Mouse (Mus musculus): Measurements from ENCODE around the gene Olfr513.

The Olfr513 gene

DNA sequence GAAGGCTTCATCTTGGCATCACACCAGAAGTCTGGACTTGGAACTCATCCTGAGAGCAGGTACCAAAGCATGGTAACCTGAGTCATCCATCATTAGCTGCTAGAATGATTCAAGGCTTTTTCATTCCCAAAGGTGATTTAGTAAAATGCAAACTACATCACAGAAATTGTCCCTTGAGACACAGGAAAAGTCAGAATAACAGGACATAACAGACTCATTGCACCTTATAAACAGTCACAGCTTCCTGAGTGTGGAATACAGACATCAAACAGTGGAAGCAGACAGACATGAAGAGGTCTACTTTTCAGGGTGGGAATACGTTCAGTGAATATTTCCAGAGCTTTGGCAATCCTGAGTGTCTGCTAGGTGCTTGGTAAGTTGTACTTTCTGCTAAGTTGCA lies at the start of gene Olfr513:
Olfr513 (plus strand) TSS at position 301 of the 400 bp plus-strand sequence.
- no peak for DNase-seq (ENCODE audit: low read depth)

DNA sequence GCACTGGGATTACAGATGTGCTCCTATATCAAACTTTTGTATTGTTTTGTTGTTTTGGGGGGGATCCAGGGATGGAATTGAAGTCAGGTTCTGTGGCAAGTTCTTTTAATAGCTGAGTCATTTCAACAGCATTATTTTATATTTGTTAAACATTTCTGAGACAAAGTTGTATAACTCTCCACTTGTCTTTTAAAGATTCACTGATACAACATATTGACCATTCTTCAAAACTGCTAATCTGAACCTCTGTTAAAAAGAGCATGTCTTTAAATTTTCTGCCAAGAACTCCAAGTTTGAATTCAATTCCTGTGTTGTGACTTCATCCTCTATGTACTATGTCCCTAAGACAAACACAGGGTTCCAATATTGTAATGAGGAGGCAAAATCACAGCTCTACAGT lies 37.8 kb upstream of the Olfr513 start, which contains the start of gene Olfr512:
Olfr512 (plus strand) TSS at position 301 of the 400 bp plus-strand sequence.
- DNase-seq (ENCODE audit: low read depth), result no peak

- DNase-seq (ENCODE audit: low read depth), result no peak
Observed at GRCm38 (mm10) chr7:108760411-108760810, 9.6 kb downstream of the Olfr513 start.

- DNase-seq (ENCODE audit: low read depth), result no peak
Observed at GRCm38 (mm10) chr7:108797205-108797933, 46.6 kb downstream of the Olfr513 start.
